Mouse (Mus musculus) spleen, postnatal 14 days (tissue): ENCODE results near the gene Cdrt4.

Experiments used
- DNase-seq, 2 experiments: peaks; one replicate each; pipeline ENCODE4 v3.0.0; 2021 to 2022; ENCODE audit warnings: low spot score in 2 of 2

The Cdrt4 gene

GRCm38 (mm10) chr11:63035420-63036211, 84.6 kb downstream of the Cdrt4 start:
- no peak for DNase-seq

- DNase-seq = no peak
Observed at GRCm38 (mm10) chr11:63040002-63040661, 89.1 kb downstream of the Cdrt4 start.
